Mouse (Mus musculus) bone marrow macrophage, adult 2 months (primary cell): Measurements from ENCODE around the gene Mrpl47. TPM values are rescaled to one million over a fixed set of nuclear protein-coding genes. Genes with fewer than 3 reads are reported as not detected.
"Not testable (repeated sequence)": the region's sequence is repeated elsewhere in the genome, so short reads cannot be mapped to it uniquely, and the experiment has no call there.

ENCODE experiments used
- H3K27ac ChIP-seq: 2 replicates; pipeline ENCODE4 v1.5.1; 2012; ENCODE audit warnings: low read depth, low read length; ENCODE audit not compliant: insufficient read depth
- H3K4me1 ChIP-seq: 2 replicates; pipeline ENCODE4 v1.6.1; 2012; ENCODE audit warnings: low read length; ENCODE audit not compliant: control insufficient read depth, insufficient read depth
- H3K4me3 ChIP-seq: 2 replicates; pipeline ENCODE4 v1.5.1; 2012; ENCODE audit warnings: mild to moderate bottlenecking, low read length, moderate library complexity; ENCODE audit not compliant: insufficient read depth
- CTCF ChIP-seq: IDR thresholded peaks from 2 replicates; pipeline ENCODE4 v1.5.1; 2012; ENCODE audit warnings: low read depth, mild to moderate bottlenecking, low read length, moderate library complexity
- POLR2A ChIP-seq: IDR thresholded peaks from 2 replicates; pipeline ENCODE4 v1.6.1; 2012; ENCODE audit warnings: mild to moderate bottlenecking, low read depth, low read length, borderline replicate concordance
- polyA plus RNA-seq: library from polyadenylated mRNA; stranded (reverse); fragments of >200 nt; gene quantifications from 2 replicates; pipeline ENCODE4 v1.2.4, GENCODE M21; 2012; ENCODE audit not compliant: missing spikeins, insufficient read depth, insufficient read length

The Mrpl47 gene
- 13.2 and 19.3 TPM in 2 replicates for polyA plus RNA-seq

GRCm38 (mm10) chr3:32737172-32737655, at the start of gene Mrpl47:
Gene Mrpl47 (minus strand): TSS chr3:32737605.
- TF ChIP-seq CTCF (no peak), POLR2A (no peak)
- Histone ChIP-seq H3K4me3 (peak within 1 kb of the TSS; percentile 97), H3K4me1 (peaks cover 10% of the 10 kb centered on the region), H3K27ac (peak within 1 kb of the TSS; percentile 76)

- H3K27ac ChIP-seq = no peak overlapping the region
- H3K4me3 ChIP-seq = no peak overlapping the region
- H3K4me1 ChIP-seq = no peaks in the 10 kb centered on the region
- no peak for TF ChIP-seq POLR2A
- no peak for TF ChIP-seq CTCF
Measured at GRCm38 (mm10) chr3:32770781-32771180, 33.4 kb upstream of the Mrpl47 start.

- TF ChIP-seq POLR2A (no peak), CTCF (no peak)
- H3K4me3 ChIP-seq = no peak overlapping the region
- no peaks in the 10 kb centered on the region for H3K4me1 ChIP-seq
- H3K27ac ChIP-seq = no peak overlapping the region
Measured at GRCm38 (mm10) chr3:32763902-32764301, 26.5 kb upstream of the Mrpl47 start.

GRCm38 (mm10) chr3:32762962-32763361, 25.6 kb upstream of the Mrpl47 start:
- Histone ChIP-seq H3K4me3 (no peak overlapping the region), H3K27ac (no peak overlapping the region), H3K4me1 (no peaks in the 10 kb centered on the region)
- no peak for TF ChIP-seq CTCF
- TF ChIP-seq POLR2A = no peak

- TF ChIP-seq CTCF = no peak
- no peak for TF ChIP-seq POLR2A
- Histone ChIP-seq H3K27ac (no peak overlapping the region), H3K4me3 (no peak overlapping the region), H3K4me1 (no peaks in the 10 kb centered on the region)
Measured at GRCm38 (mm10) chr3:32759212-32759611, 21.8 kb upstream of the Mrpl47 start.

GRCm38 (mm10) chr3:32754384-32754915, 17.0 kb upstream of the Mrpl47 start:
- Histone ChIP-seq H3K4me3 (no peak overlapping the region), H3K27ac (no peak overlapping the region), H3K4me1 (no peaks in the 10 kb centered on the region)
- no peak for TF ChIP-seq CTCF
- TF ChIP-seq POLR2A = no peak

GRCm38 (mm10) chr3:32749820-32750579, 12.6 kb upstream of the Mrpl47 start:
- H3K4me1 ChIP-seq = no peaks in the 10 kb centered on the region
- H3K4me3 ChIP-seq = no peak overlapping the region
- TF ChIP-seq CTCF = no peak
- no peak for TF ChIP-seq POLR2A
- no peak overlapping the region for H3K27ac ChIP-seq

GRCm38 (mm10) chr3:32748384-32748783, 11.0 kb upstream of the Mrpl47 start:
- TF ChIP-seq CTCF (no peak), POLR2A (no peak)
- Histone ChIP-seq H3K27ac (no peak overlapping the region), H3K4me1 (no peaks in the 10 kb centered on the region)

GRCm38 (mm10) chr3:32745426-32745825, 8.0 kb upstream of the Mrpl47 start:
- H3K27ac ChIP-seq, H3K4me3 ChIP-seq, H3K4me1 ChIP-seq: not testable (repeated sequence)

More at GRCm38 (mm10) chr3:32748384-32748783, 11.0 kb upstream of the Mrpl47 start:
- no peak overlapping the region for H3K4me3 ChIP-seq

- no peak overlapping the region for H3K4me3 ChIP-seq
- no peak for TF ChIP-seq CTCF
- TF ChIP-seq POLR2A = no peak
Measured at GRCm38 (mm10) chr3:32745001-32745400, 7.6 kb upstream of the Mrpl47 start.

More at GRCm38 (mm10) chr3:32745001-32745400, 7.6 kb upstream of the Mrpl47 start:
- no peak overlapping the region for H3K27ac ChIP-seq
- H3K4me1 ChIP-seq = peaks cover 3% of the 10 kb centered on the region
